Mouse (Mus musculus) olfactory bulb, adult 2 months (tissue): Measurements from ENCODE around the gene Mri1. TPM values are rescaled to one million over a fixed set of nuclear protein-coding genes. Genes with fewer than 3 reads are reported as not detected.

Experiments used
- H3K27ac ChIP-seq: fragments of 200-500 bp; 2 replicates; pipeline ENCODE4 v1.5.1; 2012; ENCODE audit warnings: low read depth, low read length; ENCODE audit not compliant: insufficient read depth
- H3K4me1 ChIP-seq: fragments of 200-500 bp; 2 replicates; pipeline ENCODE4 v1.6.1; 2012; ENCODE audit warnings: low read length; ENCODE audit not compliant: control insufficient read depth, insufficient read depth
- H3K4me3 ChIP-seq: fragments of 200-500 bp; 2 replicates; pipeline ENCODE4 v1.5.1; 2012; ENCODE audit warnings: mild to moderate bottlenecking, low read depth, low read length, moderate library complexity; ENCODE audit not compliant: insufficient read depth
- CTCF ChIP-seq: fragments of 200-500 bp; IDR thresholded peaks from 2 replicates; pipeline ENCODE4 v1.5.1; 2012; ENCODE audit warnings: low read depth, mild to moderate bottlenecking, low read length, moderate library complexity; ENCODE audit not compliant: insufficient read depth
- POLR2A ChIP-seq: fragments of 200-500 bp; IDR thresholded peaks from 2 replicates; pipeline ENCODE4 v1.6.1; 2012; ENCODE audit warnings: mild to moderate bottlenecking, low read depth, low read length, moderate library complexity; ENCODE audit not compliant: insufficient read depth
- WGBS: fragments of 180-500 bp; shearing (Covaris S2); methylation state at CpG from one replicate; pipeline ENCODE4 v1.1.7; 2018; 5-methylcytosine and 5-hydroxymethylcytosine counted together
- polyA plus RNA-seq: library from polyadenylated mRNA; stranded (reverse); fragments of >200 nt; gene quantifications from 2 replicates; pipeline ENCODE4 v1.2.4, GENCODE M21; 2012; ENCODE audit warnings: low replicate concordance; ENCODE audit not compliant: missing spikeins, insufficient read depth, insufficient read length

The Mri1 gene
- polyA plus RNA-seq, 1 experiment = not detected

- no peaks in the 10 kb centered on the region for H3K4me1 ChIP-seq
- H3K27ac ChIP-seq = no peak overlapping the region
These were observed 37.0 kb downstream of the Mri1 start for GRCm38 (mm10) chr8:84220105-84220504.

GRCm38 (mm10) chr8:84218143-84218542 is 39.0 kb downstream of the Mri1 start:
- no peaks in the 10 kb centered on the region for H3K4me1 ChIP-seq
- H3K27ac ChIP-seq = no peak overlapping the region
- H3K4me3 ChIP-seq = no peak overlapping the region
- 84% methylated on average over 5 of the region's 5 CpGs for WGBS
- TF ChIP-seq POLR2A (no peak), CTCF (no peak)

More at GRCm38 (mm10) chr8:84220105-84220504, 37.0 kb downstream of the Mri1 start:
- no peak overlapping the region for H3K4me3 ChIP-seq
- TF ChIP-seq POLR2A (no peak), CTCF (no peak)
- WGBS = 76% methylated on average over 7 of the region's 7 CpGs

DNA sequence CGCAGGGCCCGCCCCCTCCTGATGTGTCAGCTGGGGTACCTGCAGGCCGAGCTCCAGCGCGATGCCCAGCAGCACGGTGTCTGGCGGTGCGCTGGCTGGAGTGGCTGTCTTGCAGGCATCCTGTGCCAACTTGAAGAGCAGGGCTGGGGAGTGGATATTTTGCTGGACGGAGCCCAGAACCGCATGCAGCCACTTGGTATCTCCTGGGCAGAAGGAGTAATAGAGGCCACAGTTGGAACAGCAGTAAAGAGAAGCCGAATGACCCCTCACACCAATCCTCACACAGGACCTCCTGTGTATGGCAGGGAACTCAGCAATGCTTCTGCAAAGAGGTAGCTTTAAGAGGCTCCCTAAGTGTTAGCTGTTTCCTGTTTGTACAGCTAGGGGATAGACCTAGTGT is 39.9 kb downstream of the Mri1 start:
- no peaks in the 10 kb centered on the region for H3K4me1 ChIP-seq
- H3K4me3 ChIP-seq = no peak overlapping the region
- no peak overlapping the region for H3K27ac ChIP-seq
- TF ChIP-seq CTCF = no peak
- no peak for TF ChIP-seq POLR2A
- 94% methylated on average over 11 of the region's 11 CpGs for WGBS

GRCm38 (mm10) chr8:84213277-84213676 is 43.8 kb downstream of the Mri1 start:
- WGBS = 90% methylated on average over 4 of the region's 4 CpGs
- H3K27ac ChIP-seq = no peak overlapping the region
- H3K4me3 ChIP-seq = no peak overlapping the region
- peaks cover 18% of the 10 kb centered on the region for H3K4me1 ChIP-seq
- TF ChIP-seq CTCF = no peak

DNA sequence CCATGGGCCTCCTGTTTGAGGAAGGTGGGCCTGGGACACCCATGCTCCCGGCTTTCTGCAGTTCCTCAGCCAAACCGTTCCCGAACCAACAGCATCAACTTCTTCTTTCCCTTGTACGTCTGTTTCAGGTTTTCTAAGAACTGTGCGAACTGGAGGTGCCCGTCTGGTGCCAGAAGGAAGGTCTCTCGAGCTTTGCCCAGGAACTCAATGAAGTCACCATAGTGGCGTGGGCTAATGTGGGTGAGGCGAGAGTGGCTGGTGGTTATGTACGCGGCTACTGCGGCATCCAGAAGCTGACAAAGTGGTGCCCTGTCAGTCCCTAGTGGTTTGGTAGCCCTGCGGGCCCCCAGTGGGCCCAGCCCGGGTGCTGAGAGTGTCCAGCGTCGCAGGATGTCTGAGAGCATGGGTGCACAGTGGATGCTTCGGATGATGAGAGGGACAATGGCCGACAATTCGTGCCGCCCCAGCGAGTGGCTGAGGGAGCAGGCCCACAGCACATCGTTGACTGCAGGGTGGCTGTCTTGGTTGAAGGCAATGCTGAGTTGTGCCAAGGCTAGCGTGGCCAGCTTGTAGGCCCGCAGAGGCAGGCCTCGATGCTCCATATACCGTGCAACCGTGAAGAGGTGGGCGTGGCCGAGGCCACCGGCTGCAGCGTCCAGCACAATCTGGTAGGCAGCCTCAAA is 45.1 kb downstream of the Mri1 start:
- H3K4me1 ChIP-seq = peaks cover 22% of the 10 kb centered on the region
- WGBS = 92% methylated on average over 31 of the region's 31 CpGs
- TF ChIP-seq CTCF (no peak), POLR2A (no peak)
- no peak overlapping the region for H3K27ac ChIP-seq
- no peak overlapping the region for H3K4me3 ChIP-seq

DNA sequence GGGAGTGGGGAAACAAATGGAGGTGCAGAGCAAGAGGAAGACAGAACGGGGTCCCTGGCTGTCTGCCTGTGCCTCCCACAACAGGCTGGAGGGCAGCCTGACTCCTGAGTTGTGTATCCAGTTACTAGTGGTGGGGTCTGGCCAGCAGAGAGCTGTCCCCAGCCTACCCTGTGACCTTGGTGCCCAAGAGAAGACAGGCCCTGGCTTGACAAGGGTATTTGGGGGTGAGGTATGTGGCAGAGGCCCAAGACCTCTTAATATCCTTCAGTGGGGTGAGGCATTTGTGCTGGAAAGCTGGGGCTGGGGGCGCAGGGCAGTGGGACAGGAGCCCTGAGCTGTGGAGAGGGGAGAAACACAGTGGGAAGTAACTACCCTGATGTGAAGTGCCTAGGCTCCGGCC is 45.9 kb downstream of the Mri1 start:
- no peak overlapping the region for H3K27ac ChIP-seq
- peaks cover 22% of the 10 kb centered on the region for H3K4me1 ChIP-seq
- 88% methylated on average over 3 of the region's 3 CpGs for WGBS
- TF ChIP-seq POLR2A (no peak), CTCF (no peak)
- no peak overlapping the region for H3K4me3 ChIP-seq

DNA sequence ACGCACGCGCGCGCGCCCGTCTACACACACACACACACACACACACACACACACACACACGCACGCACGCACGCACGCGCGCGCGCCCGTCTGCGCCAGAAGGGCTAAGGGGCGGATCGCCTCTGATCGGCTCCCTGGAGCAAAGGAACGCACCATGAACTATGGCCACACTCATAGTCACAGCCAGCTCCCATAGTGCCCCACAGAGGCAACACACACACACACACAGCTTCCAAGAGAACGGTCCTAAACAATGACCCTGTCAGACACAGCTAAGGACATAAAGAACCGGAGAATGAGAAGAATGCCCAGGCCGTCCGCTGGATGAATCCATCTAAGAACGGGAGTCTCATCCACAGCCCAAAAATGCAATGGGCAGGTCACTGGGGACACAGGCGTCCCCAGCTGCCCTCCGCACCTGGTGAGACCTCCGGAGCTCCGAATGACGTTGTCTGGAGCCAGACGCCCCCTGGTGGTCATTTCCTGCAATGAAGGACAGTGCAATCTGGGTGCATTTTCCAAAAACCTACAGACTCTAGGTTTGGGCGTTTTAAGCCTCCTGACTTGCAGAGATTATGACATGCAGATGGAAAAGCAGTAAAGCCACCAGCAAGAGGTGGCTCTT is 46.8 kb downstream of the Mri1 start:
- Histone ChIP-seq H3K4me3 (peak overlapping the region; percentile 26), H3K27ac (peak overlapping the region; percentile 37; the same call in 1 of the 2 replicates), H3K4me1 (peaks cover 22% of the 10 kb centered on the region)
- 53% methylated on average over 34 of the region's 34 CpGs for WGBS
- peak; percentile 87 for TF ChIP-seq CTCF
- no peak for TF ChIP-seq POLR2A

DNA sequence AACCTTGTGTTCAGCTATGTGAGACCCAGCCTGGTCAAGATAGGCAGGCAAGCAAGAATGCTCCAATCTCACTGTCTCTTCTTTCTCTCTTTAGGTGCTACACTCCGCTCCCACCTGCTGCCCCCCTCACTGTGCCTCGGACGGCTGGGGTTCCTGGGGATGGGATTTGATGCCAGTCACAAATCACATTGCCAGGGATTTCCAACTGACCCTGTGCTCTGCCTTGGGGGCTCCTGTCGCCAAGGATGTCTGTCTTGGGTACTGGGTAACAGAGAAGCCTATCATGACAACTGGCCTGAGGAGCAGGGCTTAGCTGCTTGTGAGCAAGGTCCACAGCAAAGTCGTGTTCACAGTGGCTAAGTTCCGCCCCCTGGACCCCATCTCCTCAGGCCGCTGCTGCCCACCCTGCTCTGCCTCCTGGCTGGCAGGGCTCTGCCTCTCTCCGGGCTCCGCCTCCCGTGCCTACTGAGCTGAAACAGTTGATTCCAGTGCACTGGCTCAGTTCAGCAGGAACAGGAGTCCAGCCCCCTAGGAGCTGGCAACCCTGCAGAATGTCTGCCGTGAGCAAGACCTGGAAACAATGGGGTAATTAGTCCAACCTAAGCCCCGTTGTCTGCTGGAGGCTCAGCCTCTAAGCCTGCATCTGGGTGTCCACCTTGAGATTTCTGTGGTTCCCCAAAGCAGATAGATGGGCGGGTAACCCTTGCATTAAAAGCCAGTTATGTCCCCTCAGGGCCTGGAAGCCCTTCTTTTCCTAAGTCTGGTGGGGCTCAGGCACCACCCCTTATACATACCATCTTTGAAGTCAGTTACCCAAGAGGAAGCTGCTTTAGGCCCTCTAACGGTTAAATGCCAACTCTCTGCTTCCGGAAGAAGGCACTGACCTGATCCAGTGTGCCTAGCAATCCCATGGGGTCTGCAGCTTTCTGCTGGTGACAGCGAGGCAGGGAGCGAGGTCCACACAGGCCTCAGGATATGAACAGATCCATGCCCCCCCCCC is 48.4 kb downstream of the Mri1 start:
- Histone ChIP-seq H3K4me3 (no peak overlapping the region), H3K4me1 (peaks cover 27% of the 10 kb centered on the region), H3K27ac (peak overlapping the region; percentile 2; the same call in 1 of the 2 replicates)
- WGBS = 35% methylated on average over 17 of the region's 17 CpGs
- no peak for TF ChIP-seq CTCF
- TF ChIP-seq POLR2A = no peak
